Mouse (Mus musculus) heart, postnatal 10 days (tissue): ENCODE measurements around the gene Dscam. TPM values are rescaled to one million over a fixed set of nuclear protein-coding genes. Genes with fewer than 3 reads are reported as not detected.

ENCODE experiments used
- DNase-seq, 2 experiments: peaks; one replicate each; pipeline ENCODE4 v3.0.0; 2021
- intact Hi-C: fragments of 180-260 bp; cut with DNase I; formaldehyde crosslinking; loops from one replicate; pipeline ENCODE4 v1.15.1; 2025
- total RNA-seq, 2 experiments: library from RNA; stranded (reverse); gene quantifications; 2 replicates each; pipeline ENCODE4 v1.2.3; 2021

The Dscam gene
- total RNA-seq, 2 experiments from 2014 or later = not detected

GRCm38 (mm10) chr16:96801650-96802237 is 368.8 kb downstream of the Dscam start:
- no peak for DNase-seq
- intact Hi-C loops = no loop called here

GRCm38 (mm10) chr16:96795431-96795830 is 375.1 kb downstream of the Dscam start:
- intact Hi-C loops = loop anchor here (1.0 kb wide), 1 partner anchor 24 kb away; no protein-coding TSS in a partner anchor
- DNase-seq = peak; percentile 43 to 51

- no peak for DNase-seq
- intact Hi-C loops = no loop called here
Observed at GRCm38 (mm10) chr16:96791307-96791706, 379.2 kb downstream of the Dscam start.

- DNase-seq = no peak
- intact Hi-C loops = no loop called here
Observed at GRCm38 (mm10) chr16:96788286-96788685, 382.3 kb downstream of the Dscam start.

GRCm38 (mm10) chr16:96779021-96779420 is 391.5 kb downstream of the Dscam start:
- DNase-seq = no peak
- intact Hi-C loops = no loop called here

GRCm38 (mm10) chr16:96774245-96774644 is 396.3 kb downstream of the Dscam start:
- intact Hi-C loops = no loop called here
- DNase-seq = no peak

- no peak for DNase-seq
- intact Hi-C loops = no loop called here
Observed at GRCm38 (mm10) chr16:96767985-96768384, 402.6 kb downstream of the Dscam start.

- DNase-seq = no peak
- intact Hi-C loops = no loop called here
Observed at GRCm38 (mm10) chr16:96767508-96767907, 403.0 kb downstream of the Dscam start.

GRCm38 (mm10) chr16:96761225-96761624 is 409.3 kb downstream of the Dscam start:
- no peak for DNase-seq
- intact Hi-C loops = no loop called here

GRCm38 (mm10) chr16:96759081-96759603 is 411.4 kb downstream of the Dscam start:
- intact Hi-C loops = no loop called here
- no peak for DNase-seq

- no peak for DNase-seq
- intact Hi-C loops = no loop called here
Observed at GRCm38 (mm10) chr16:96758381-96758780, 412.2 kb downstream of the Dscam start.

- intact Hi-C loops = no loop called here
- DNase-seq = no peak
Observed at GRCm38 (mm10) chr16:96757588-96758313, 412.8 kb downstream of the Dscam start.

GRCm38 (mm10) chr16:96756994-96757393 is 413.6 kb downstream of the Dscam start:
- intact Hi-C loops = no loop called here
- DNase-seq = no peak

GRCm38 (mm10) chr16:96754971-96755504 is 415.5 kb downstream of the Dscam start:
- intact Hi-C loops = no loop called here
- no peak for DNase-seq

- intact Hi-C loops = no loop called here
- DNase-seq = no peak
Observed at GRCm38 (mm10) chr16:96754381-96754780, 416.2 kb downstream of the Dscam start.

- no peak for DNase-seq
- intact Hi-C loops = no loop called here
Observed at GRCm38 (mm10) chr16:96753781-96754173, 416.8 kb downstream of the Dscam start.

GRCm38 (mm10) chr16:96753164-96753780 is 417.3 kb downstream of the Dscam start:
- intact Hi-C loops = no loop called here
- no peak for DNase-seq

- intact Hi-C loops = no loop called here
- no peak for DNase-seq
Observed at GRCm38 (mm10) chr16:96742475-96743255, 427.9 kb downstream of the Dscam start.

- DNase-seq = no peak
- intact Hi-C loops = no loop called here
Observed at GRCm38 (mm10) chr16:96741336-96741735, 429.2 kb downstream of the Dscam start.
